Mouse (Mus musculus) liver, adult 2 months (tissue): ENCODE measurements around the gene Tmcc2.

Experiments
- CTCF ChIP-seq: fragments of 200-500 bp; IDR thresholded peaks from 2 replicates; pipeline ENCODE4 v1.5.1; 2011; ENCODE audit warnings: low read depth, low read length, control low read depth
- POLR2A ChIP-seq: fragments of 200-500 bp; IDR thresholded peaks from 2 replicates; pipeline ENCODE4 v1.6.1; 2011; ENCODE audit warnings: low read length, control low read depth; ENCODE audit not compliant: insufficient read depth; ENCODE audit errors: extremely low read depth

DNA sequence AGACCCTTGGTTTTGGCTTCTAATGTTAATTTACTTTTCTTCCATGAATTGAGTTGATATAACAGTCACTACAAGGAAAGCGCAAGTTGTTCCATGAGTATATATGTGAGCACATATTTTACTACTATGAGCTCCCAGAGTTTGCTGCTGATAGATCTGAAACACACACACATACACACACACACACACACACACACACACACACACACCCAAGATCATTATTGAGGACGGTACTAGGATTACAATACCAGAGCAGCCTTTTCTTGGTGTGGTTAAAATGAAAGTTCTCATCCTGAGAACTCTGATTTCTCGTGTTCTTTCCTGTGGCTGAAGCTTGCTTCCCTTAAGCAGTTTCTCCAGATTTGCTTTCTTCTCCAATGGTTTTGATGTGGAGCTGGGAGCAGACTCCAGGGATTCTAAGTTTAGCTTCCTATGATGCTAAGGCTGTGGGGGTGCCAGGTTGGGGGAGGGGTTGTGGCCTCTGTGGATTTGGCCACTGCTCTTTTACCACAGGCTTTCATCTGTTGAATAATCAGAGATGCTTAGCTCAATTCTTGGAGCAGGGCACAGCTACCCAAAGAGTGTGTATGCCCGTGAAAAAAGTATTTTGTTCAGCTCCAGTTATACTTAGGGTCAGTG lies 45.4 kb upstream of the Tmcc2 start:
- TF ChIP-seq CTCF: no peak
- no peak for TF ChIP-seq POLR2A
